Mouse (Mus musculus) limb, embryonic 15.5 days (tissue): ENCODE data around the gene Olfr1018. TPM values are rescaled to one million over a fixed set of nuclear protein-coding genes. Genes with fewer than 3 reads are reported as not detected.

Source experiments
- ATAC-seq: fragments of 200-750 bp; cut with Nextera tagmentation; 2 replicates; pipeline ENCODE4 v1.8.0; 2017; ENCODE audit warnings: low read depth, moderate TSS enrichment; ENCODE audit not compliant: insufficient number of reproducible peaks, low FRiP score, low TSS enrichment
- H3K27ac ChIP-seq: fragments of 300-500 bp; sonication (generic); 2 replicates; pipeline ENCODE4 v1.5.1; 2015; ENCODE audit warnings: moderate library complexity, mild to moderate bottlenecking, inconsistent platforms
- H3K27me3 ChIP-seq: fragments of 300-500 bp; sonication (generic); 2 replicates; pipeline ENCODE4 v1.6.1; 2015; ENCODE audit warnings: inconsistent platforms
- H3K36me3 ChIP-seq: fragments of 300-500 bp; sonication (generic); 2 replicates; pipeline ENCODE4 v1.6.1; 2015; ENCODE audit warnings: inconsistent platforms
- H3K4me1 ChIP-seq: fragments of 300-500 bp; sonication (generic); 2 replicates; pipeline ENCODE4 v1.6.1; 2015; ENCODE audit warnings: inconsistent platforms
- H3K4me2 ChIP-seq: fragments of 300-500 bp; sonication (generic); 2 replicates; pipeline ENCODE4 v1.6.1; 2015; ENCODE audit warnings: mild to moderate bottlenecking, inconsistent platforms
- H3K4me3 ChIP-seq: fragments of 300-500 bp; sonication (generic); 2 replicates; pipeline ENCODE4 v1.5.1; 2015; ENCODE audit warnings: mild to moderate bottlenecking, inconsistent platforms
- H3K9ac ChIP-seq: fragments of 300-500 bp; sonication (generic); 2 replicates; pipeline ENCODE4 v1.6.1; 2015; ENCODE audit warnings: inconsistent platforms
- H3K9me3 ChIP-seq: fragments of 300-500 bp; sonication (generic); 2 replicates; pipeline ENCODE4 v1.6.1; 2016; ENCODE audit warnings: inconsistent platforms
- WGBS: fragments of 180-500 bp; shearing (Covaris S2); methylation state at CpG from one replicate; pipeline ENCODE4 v1.1.7; 2015; 5-methylcytosine and 5-hydroxymethylcytosine counted together
- polyA plus RNA-seq: library from polyadenylated mRNA; unstranded; fragments of >200 nt; fragmentation: Nextera tagmentation; extraction: Ambion mirVana; gene quantifications from 2 replicates; pipeline ENCODE4 v1.2.1, GENCODE M21; 2015

Olfr1018 gene
- not detected in 2 replicates for polyA plus RNA-seq

GRCm38 (mm10) chr2:85818179-85818578 is at the start of gene Olfr1018:
Gene Olfr1018, plus strand, starts transcription at chr2:85818479.
- Histone ChIP-seq H3K9me3 (no peaks in the 10 kb centered on the region), H3K27ac (no peak within 1 kb of the TSS), H3K4me3 (no peak within 1 kb of the TSS), H3K36me3 (no peaks in the 10 kb centered on the region), H3K4me2 (no peak within 1 kb of the TSS), H3K4me1 (no peaks in the 10 kb centered on the region), H3K27me3 (no peaks in the 10 kb centered on the region), H3K9ac (no peak within 1 kb of the TSS)
- ATAC-seq: no peak

- Histone ChIP-seq H3K36me3 (no peaks in the 10 kb centered on the region), H3K9me3 (no peaks in the 10 kb centered on the region), H3K4me3 (no peak within 1 kb of the TSS), H3K4me1 (no peaks in the 10 kb centered on the region), H3K27me3 (no peaks in the 10 kb centered on the region), H3K4me2 (no peak within 1 kb of the TSS), H3K27ac (no peak within 1 kb of the TSS), H3K9ac (no peak within 1 kb of the TSS)
- ATAC-seq: no peak
Measured at GRCm38 (mm10) chr2:85772413-85772812, 45.9 kb upstream of the Olfr1018 start, which contains the start of gene Olfr1014. Gene Olfr1014, plus strand, starts transcription at chr2:85772713.

- no peaks in the 10 kb centered on the region for H3K36me3 ChIP-seq
- H3K4me2 ChIP-seq: no peak within 1 kb of the TSS
- H3K27ac ChIP-seq: no peak within 1 kb of the TSS
- no peaks in the 10 kb centered on the region for H3K27me3 ChIP-seq
- no peak within 1 kb of the TSS for H3K4me3 ChIP-seq
- no peak within 1 kb of the TSS for H3K9ac ChIP-seq
- no peaks in the 10 kb centered on the region for H3K4me1 ChIP-seq
- H3K9me3 ChIP-seq: no peaks in the 10 kb centered on the region
- ATAC-seq: no peak
Measured at GRCm38 (mm10) chr2:85781717-85782116, 36.6 kb upstream of the Olfr1018 start, which contains the start of gene Olfr1015. Gene Olfr1015, plus strand, starts transcription at chr2:85782017.

- no peaks in the 10 kb centered on the region for H3K4me1 ChIP-seq
- no peak for ATAC-seq
- WGBS: 70% methylated on average over 2 of the region's 2 CpGs
- H3K9ac ChIP-seq: no peak overlapping the region
- H3K4me3 ChIP-seq: no peak overlapping the region
- H3K27me3 ChIP-seq: no peaks in the 10 kb centered on the region
- H3K4me2 ChIP-seq: no peak overlapping the region
- H3K36me3 ChIP-seq: no peaks in the 10 kb centered on the region
- H3K9me3 ChIP-seq: no peaks in the 10 kb centered on the region
- no peak overlapping the region for H3K27ac ChIP-seq
Measured at GRCm38 (mm10) chr2:85792331-85792730, 25.9 kb upstream of the Olfr1018 start.

GRCm38 (mm10) chr2:85802444-85802843 is 15.8 kb upstream of the Olfr1018 start, which contains the start of gene Olfr1016:
Gene Olfr1016, minus strand, starts transcription at chr2:85802544.
- Histone ChIP-seq H3K9me3 (no peaks in the 10 kb centered on the region), H3K4me2 (no peak within 1 kb of the TSS), H3K27me3 (no peaks in the 10 kb centered on the region), H3K4me3 (no peak within 1 kb of the TSS), H3K36me3 (no peaks in the 10 kb centered on the region), H3K27ac (no peak within 1 kb of the TSS), H3K9ac (no peak within 1 kb of the TSS), H3K4me1 (no peaks in the 10 kb centered on the region)
- WGBS: 89% methylated on average over 2 of the region's 2 CpGs
- no peak for ATAC-seq

GRCm38 (mm10) chr2:85804501-85804900 is 13.8 kb upstream of the Olfr1018 start:
- no peaks in the 10 kb centered on the region for H3K9me3 ChIP-seq
- WGBS: 53% methylated on average over 4 of the region's 4 CpGs
- H3K4me3 ChIP-seq: no peak overlapping the region
- no peaks in the 10 kb centered on the region for H3K27me3 ChIP-seq
- no peak overlapping the region for H3K27ac ChIP-seq
- H3K4me2 ChIP-seq: no peak overlapping the region
- no peaks in the 10 kb centered on the region for H3K36me3 ChIP-seq
- no peak for ATAC-seq
- H3K4me1 ChIP-seq: no peaks in the 10 kb centered on the region
- no peak overlapping the region for H3K9ac ChIP-seq

GRCm38 (mm10) chr2:85845383-85845782 is 27.1 kb downstream of the Olfr1018 start, which contains the start of gene Olfr1019:
Gene Olfr1019, minus strand, starts transcription at chr2:85845483.
- Histone ChIP-seq H3K9ac (no peak within 1 kb of the TSS), H3K9me3 (no peaks in the 10 kb centered on the region), H3K4me3 (no peak within 1 kb of the TSS), H3K4me2 (no peak within 1 kb of the TSS), H3K27me3 (no peaks in the 10 kb centered on the region), H3K4me1 (no peaks in the 10 kb centered on the region), H3K36me3 (no peaks in the 10 kb centered on the region), H3K27ac (no peak within 1 kb of the TSS)
- no peak for ATAC-seq

GRCm38 (mm10) chr2:85846730-85847129 is 28.5 kb downstream of the Olfr1018 start, which contains the start of gene Olfr1020:
Gene Olfr1020, plus strand, starts transcription at chr2:85847030.
- no peak for ATAC-seq
- 75% methylated on average over 1 of the region's 1 CpGs for WGBS
- H3K4me2 ChIP-seq: no peak within 1 kb of the TSS
- no peaks in the 10 kb centered on the region for H3K9me3 ChIP-seq
- H3K36me3 ChIP-seq: no peaks in the 10 kb centered on the region
- no peaks in the 10 kb centered on the region for H3K27me3 ChIP-seq
- H3K9ac ChIP-seq: no peak within 1 kb of the TSS
- no peak within 1 kb of the TSS for H3K4me3 ChIP-seq
- H3K4me1 ChIP-seq: no peaks in the 10 kb centered on the region
- no peak within 1 kb of the TSS for H3K27ac ChIP-seq

- no peak within 1 kb of the TSS for H3K27ac ChIP-seq
- no peaks in the 10 kb centered on the region for H3K36me3 ChIP-seq
- no peaks in the 10 kb centered on the region for H3K9me3 ChIP-seq
- H3K4me2 ChIP-seq: no peak within 1 kb of the TSS
- no peak for ATAC-seq
- no peak within 1 kb of the TSS for H3K4me3 ChIP-seq
- H3K27me3 ChIP-seq: no peaks in the 10 kb centered on the region
- H3K9ac ChIP-seq: no peak within 1 kb of the TSS
- WGBS: 43% methylated on average over 2 of the region's 2 CpGs
- H3K4me1 ChIP-seq: no peaks in the 10 kb centered on the region
Measured at GRCm38 (mm10) chr2:85868294-85868693, 50.0 kb downstream of the Olfr1018 start, which contains the start of gene Olfr1022. Gene Olfr1022, plus strand, starts transcription at chr2:85868594.

Other genes starting within 250 kb of the Olfr1018 start
- gene Olfr996, start 239.3 kb upstream of the Olfr1018 start, polyA plus RNA-seq: not detected in 2 replicates
- not detected in 2 replicates for gene Olfr998, start 229.5 kb upstream of the Olfr1018 start, polyA plus RNA-seq
- gene Olfr1000, start 206.6 kb upstream of the Olfr1018 start, polyA plus RNA-seq: not detected in 2 replicates
- gene Olfr1002, start 167.8 kb upstream of the Olfr1018 start, polyA plus RNA-seq: not detected in 2 replicates
- not detected in 2 replicates for gene Olfr154, start 154.0 kb upstream of the Olfr1018 start, polyA plus RNA-seq
- gene Olfr1006, start 139.7 kb upstream of the Olfr1018 start, polyA plus RNA-seq: not detected in 2 replicates
- not detected in 2 replicates for gene Olfr1008, start 129.0 kb upstream of the Olfr1018 start, polyA plus RNA-seq
- not detected in 2 replicates for gene Olfr1009, start 103.1 kb upstream of the Olfr1018 start, polyA plus RNA-seq
- not detected in 2 replicates for gene Olfr1012, start 55.7 kb upstream of the Olfr1018 start, polyA plus RNA-seq
- not detected in 2 replicates for gene Olfr1013, start 51.4 kb upstream of the Olfr1018 start, polyA plus RNA-seq
- not detected in 2 replicates for gene Olfr1014, start 45.8 kb upstream of the Olfr1018 start, polyA plus RNA-seq
- gene Olfr1015, start 36.5 kb upstream of the Olfr1018 start, polyA plus RNA-seq: not detected in 2 replicates
- gene Olfr1016, start 15.9 kb upstream of the Olfr1018 start, polyA plus RNA-seq: not detected in 2 replicates
- not detected in 2 replicates for gene Olfr1019, start 27.0 kb downstream of the Olfr1018 start, polyA plus RNA-seq
- not detected in 2 replicates for gene Olfr1020, start 28.6 kb downstream of the Olfr1018 start, polyA plus RNA-seq
- not detected in 2 replicates for gene Olfr1022, start 50.1 kb downstream of the Olfr1018 start, polyA plus RNA-seq
- not detected in 2 replicates for gene Olfr1023, start 67.2 kb downstream of the Olfr1018 start, polyA plus RNA-seq
- gene Olfr1024, start 86.6 kb downstream of the Olfr1018 start, polyA plus RNA-seq: not detected in 2 replicates
- not detected in 2 replicates for gene Olfr1025-ps1, start 96.7 kb downstream of the Olfr1018 start, polyA plus RNA-seq
- gene Olfr1026, start 103.1 kb downstream of the Olfr1018 start, polyA plus RNA-seq: not detected in 2 replicates
- gene Olfr1028, start 132.0 kb downstream of the Olfr1018 start, polyA plus RNA-seq: not detected in 2 replicates
- not detected in 2 replicates for gene Olfr1029, start 155.4 kb downstream of the Olfr1018 start, polyA plus RNA-seq
- not detected in 2 replicates for gene Olfr1030, start 160.8 kb downstream of the Olfr1018 start, polyA plus RNA-seq
- not detected in 2 replicates for gene Olfr1031, start 171.8 kb downstream of the Olfr1018 start, polyA plus RNA-seq
- gene Olfr1032, start 187.1 kb downstream of the Olfr1018 start, polyA plus RNA-seq: not detected in 2 replicates
- gene Olfr1033, start 202.2 kb downstream of the Olfr1018 start, polyA plus RNA-seq: 1.6 TPM in 2 replicates
- gene Olfr1034, start 227.4 kb downstream of the Olfr1018 start, polyA plus RNA-seq: 0.04 TPM in 1 of 2 replicates, not detected in the other